Mouse (Mus musculus): Measurements from ENCODE around the gene Ace2.

Ace2 gene

GRCm38 (mm10) chrX:164139032-164139431 is at the start of gene Ace2:
Ace2 (plus strand) TSS chrX:164139332.
- no peak for DNase-seq (ENCODE audit: extremely low read depth, low read depth, low spot score)

- DNase-seq (ENCODE audit: extremely low read depth, low read depth, low spot score), result no peak
These were observed 49.2 kb upstream of the Ace2 start for GRCm38 (mm10) chrX:164089916-164090315.

DNA sequence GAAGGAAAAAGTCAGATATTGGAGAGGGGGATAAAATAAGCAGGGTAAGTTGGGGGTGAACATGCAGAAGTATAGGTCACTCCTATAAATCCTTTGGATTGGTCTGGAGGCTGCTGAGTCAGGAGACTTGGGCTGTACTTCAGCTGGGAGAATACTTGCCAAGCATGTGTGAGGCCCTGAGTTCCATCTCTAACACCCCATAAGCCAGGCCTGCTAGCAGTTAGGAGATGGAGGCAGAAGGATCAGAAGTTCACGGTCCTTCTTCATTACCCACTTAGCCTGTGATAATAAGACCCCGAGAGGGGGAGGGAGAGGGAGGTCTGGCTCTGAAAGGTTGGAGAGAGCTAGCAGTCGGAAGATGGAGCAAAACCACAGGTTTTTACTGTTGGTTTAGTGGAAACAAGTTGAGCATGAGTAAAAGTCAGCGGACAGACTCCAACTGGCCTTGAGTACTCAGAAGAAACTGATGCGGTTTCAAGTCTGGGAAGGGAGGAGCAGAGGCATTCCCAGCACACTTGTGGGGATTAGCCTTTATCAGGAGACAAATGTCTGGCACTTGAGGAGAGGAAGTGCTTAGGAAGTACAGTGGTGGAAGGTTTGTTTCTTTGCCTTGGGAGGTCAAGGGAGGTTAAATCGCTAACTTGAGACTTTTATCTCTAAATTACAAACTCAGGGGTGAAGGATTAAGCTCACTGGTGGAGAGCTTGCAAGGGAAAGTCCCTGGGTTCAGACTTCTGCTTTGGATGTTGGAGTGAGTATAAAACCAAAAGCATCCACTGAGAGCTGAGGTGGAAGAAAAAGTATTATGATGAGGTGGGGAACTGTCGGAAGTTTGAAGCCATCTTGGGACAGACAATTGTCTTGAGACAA is 46.6 kb upstream of the Ace2 start:
- DNase-seq (ENCODE audit: extremely low read depth, low read depth, low spot score), result no peak

- no peak for DNase-seq (ENCODE audit: extremely low read depth, low read depth, low spot score)
These were observed 45.7 kb upstream of the Ace2 start for GRCm38 (mm10) chrX:164093435-164093834.

DNA sequence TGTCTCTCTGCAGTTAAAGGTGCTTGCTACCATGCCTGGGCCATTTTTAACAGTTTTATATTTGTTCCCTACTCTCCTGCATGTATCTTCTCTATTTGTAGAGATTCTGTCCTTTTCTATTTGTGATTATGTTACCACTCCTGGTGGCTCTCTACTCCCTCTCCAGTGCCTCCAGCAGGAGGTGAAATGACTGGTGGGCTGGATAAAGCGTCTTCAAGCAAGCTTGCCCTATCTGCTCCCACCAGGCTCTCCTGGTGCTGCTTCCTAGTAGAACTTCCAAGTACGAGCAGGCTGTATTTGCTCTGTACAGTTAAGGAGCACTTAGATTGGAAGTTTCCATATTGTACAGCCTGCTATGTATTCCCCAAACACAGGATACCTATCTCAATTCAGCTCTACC is 43.3 kb upstream of the Ace2 start:
- DNase-seq (ENCODE audit: extremely low read depth, low read depth, low spot score), result no peak

GRCm38 (mm10) chrX:164101483-164101882 is 37.6 kb upstream of the Ace2 start:
- no peak for DNase-seq (ENCODE audit: extremely low read depth, low read depth, low spot score)

DNA sequence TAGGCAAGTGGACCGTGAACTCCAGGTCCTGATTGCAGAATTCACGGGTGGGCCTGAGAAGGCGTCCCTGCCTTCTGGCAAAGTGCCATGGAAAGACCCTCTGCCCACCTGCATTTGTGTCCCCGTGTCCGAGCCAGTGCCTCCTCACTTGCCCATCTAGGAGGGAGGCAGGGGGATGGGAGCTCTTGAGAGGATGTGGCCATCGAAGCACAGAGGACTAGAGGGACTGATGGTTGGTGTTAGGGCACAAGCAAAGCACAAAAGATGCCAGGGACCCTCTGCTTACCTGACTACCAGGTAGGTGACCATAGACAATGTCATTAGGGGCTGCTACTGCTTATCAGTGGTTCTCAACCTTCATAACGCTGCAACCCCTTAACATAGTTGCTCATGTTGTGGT is 36.9 kb upstream of the Ace2 start:
- no peak for DNase-seq (ENCODE audit: extremely low read depth, low read depth, low spot score)

- no peak for DNase-seq (ENCODE audit: extremely low read depth, low read depth, low spot score)
These were observed 36.5 kb upstream of the Ace2 start for GRCm38 (mm10) chrX:164102656-164103055.

DNA sequence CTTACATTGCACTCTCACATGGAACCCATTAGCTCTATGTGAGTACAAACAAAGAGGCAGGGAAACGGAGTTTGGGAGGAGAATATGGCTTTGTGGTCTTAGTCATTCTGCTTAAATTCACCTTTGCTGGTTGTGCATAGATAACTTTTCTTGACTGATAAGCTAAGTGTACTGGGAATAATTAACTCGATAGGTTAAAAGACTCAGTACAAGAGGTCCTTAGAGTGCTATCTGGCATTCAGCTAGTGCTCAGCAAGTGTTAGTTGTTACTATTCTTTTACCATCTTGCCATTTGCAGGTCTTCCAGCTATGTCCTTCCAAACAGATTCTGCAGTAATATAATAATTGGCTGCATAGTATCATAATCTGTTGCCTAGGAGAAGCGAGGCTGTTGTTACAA is 28.0 kb upstream of the Ace2 start:
- DNase-seq (ENCODE audit: extremely low read depth, low read depth, low spot score), result no peak

DNA sequence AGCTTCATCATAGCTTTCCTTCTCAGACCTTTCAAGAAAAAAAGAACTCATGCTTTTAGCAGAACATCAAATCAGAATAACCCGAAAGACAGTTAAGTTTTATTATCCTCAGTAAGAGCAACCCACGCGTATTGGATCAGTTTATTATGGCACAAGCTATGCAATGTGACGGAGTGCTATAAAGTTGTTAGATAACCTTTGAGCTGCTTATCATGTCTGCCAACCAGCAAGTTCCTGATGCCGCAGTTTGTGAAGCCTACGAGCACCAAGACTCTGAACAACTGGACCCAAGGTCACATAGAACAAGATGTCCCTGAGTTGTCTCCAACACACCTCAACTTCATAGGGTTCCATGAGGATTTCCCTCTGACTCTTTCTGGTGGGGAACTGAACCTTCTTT is 25.4 kb upstream of the Ace2 start:
- no peak for DNase-seq (ENCODE audit: extremely low read depth, low read depth, low spot score)

DNA sequence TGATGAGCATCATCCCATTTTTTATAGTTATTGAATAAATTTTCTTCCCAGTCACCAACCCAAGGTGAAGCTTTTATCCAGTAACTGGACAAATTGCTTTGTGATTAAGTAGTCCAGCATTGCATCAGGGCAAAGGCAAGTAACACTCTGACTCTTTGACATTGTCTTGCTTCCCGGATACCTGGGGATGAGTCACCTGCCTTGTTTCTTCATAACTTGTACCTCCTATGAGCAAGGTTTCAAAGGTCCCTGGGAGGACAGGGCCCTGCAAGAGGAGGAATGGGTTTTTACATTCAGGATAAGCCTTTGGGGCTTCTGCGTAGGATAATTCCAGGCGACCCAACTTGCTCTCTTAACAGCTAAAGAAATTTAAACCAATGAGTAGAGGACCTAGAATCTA is 15.2 kb upstream of the Ace2 start:
- DNase-seq (ENCODE audit: extremely low read depth, low read depth, low spot score), result no peak

DNA sequence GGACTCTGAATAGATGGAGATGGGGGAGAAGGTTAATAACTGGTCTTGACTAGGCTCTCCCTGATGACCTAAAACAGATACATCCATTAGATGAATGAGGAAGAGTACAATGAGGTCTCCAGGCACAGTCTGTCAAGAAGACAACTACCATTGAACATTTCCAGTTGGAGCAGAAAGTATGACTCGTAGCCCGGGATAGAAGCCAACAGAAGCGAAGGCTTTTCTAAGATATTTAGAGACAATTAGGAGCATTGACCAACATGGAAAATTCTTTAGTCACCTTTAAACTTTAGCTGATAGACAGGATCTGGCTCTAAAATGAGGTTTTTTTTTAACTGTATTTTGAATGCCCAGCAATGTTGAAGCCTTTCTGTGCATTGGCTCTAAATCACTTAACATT is 5.6 kb upstream of the Ace2 start:
- DNase-seq (ENCODE audit: extremely low read depth, low read depth, low spot score), result no peak

GRCm38 (mm10) chrX:164135304-164135818 is 3.8 kb upstream of the Ace2 start:
- DNase-seq (ENCODE audit: extremely low read depth, low read depth, low spot score), result no peak

GRCm38 (mm10) chrX:164145463-164146250 is 6.5 kb downstream of the Ace2 start:
- DNase-seq (ENCODE audit: extremely low read depth, low read depth, low spot score), result no peak

- DNase-seq (ENCODE audit: extremely low read depth, low read depth, low spot score), result no peak
These were observed 13.6 kb downstream of the Ace2 start for GRCm38 (mm10) chrX:164152703-164153102.

DNA sequence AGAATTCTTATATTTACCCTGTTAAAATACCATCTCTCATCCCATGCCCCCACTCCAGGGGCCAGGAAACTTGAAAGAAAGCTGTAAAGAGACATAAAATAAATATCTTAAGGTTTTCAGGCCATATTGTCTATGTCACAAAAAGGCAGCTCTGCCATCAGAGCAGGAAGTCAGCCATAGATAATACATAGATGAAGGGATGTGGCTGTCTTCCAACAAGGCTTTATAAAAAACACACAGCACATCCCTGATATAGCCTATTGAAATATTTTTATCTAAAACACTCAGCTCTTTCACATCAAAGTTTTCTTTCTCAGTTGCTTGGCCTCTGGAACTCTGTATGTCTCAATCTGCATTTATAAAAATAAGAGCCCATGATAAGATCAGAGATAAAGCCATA is 14.5 kb downstream of the Ace2 start:
- DNase-seq (ENCODE audit: extremely low read depth, low read depth, low spot score), result no peak

DNA sequence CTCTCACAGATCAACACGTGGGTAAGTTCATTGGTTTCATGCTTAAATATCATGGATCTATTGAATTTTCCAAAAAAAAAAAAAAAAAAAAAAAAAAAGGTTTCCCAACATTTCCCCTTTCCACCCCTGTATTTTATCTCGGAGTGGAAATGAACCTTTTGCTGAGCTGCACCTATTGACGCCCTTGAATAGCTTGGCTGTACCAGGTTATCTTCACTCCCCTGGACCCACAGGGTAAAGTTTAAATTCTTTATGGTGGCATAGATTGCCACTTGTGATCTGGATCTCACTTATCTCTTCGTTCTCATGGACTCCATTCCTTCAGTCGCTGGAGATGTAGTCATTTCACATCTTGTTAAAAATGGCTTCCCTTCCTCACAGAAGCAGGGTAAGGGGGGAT is 15.5 kb downstream of the Ace2 start:
- DNase-seq (ENCODE audit: extremely low read depth, low read depth, low spot score), result no peak

DNA sequence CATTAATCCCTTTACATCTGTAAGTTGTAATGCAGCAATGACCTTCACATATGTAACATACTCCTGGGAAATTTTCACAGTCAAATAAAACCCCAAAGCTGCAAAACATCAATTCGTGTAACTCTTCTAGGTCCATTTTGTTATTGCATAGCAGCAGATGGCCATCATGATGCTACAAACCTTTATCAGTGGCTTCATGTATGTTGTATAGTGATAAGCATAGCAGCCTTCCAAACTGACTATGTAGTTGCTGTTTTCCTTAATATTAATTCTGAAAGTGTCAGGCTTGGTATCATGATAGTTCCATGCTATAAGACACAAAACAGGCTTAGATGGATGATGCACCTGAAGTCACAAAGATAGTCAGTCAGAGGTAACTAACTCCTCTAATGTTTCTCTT is 25.5 kb downstream of the Ace2 start:
- DNase-seq (ENCODE audit: extremely low read depth, low read depth, low spot score), result no peak

- DNase-seq (ENCODE audit: extremely low read depth, low read depth, low spot score), result no peak
These were observed 31.9 kb downstream of the Ace2 start for GRCm38 (mm10) chrX:164171034-164171433.

GRCm38 (mm10) chrX:164173880-164174279 is 34.7 kb downstream of the Ace2 start:
- no peak for DNase-seq (ENCODE audit: extremely low read depth, low read depth, low spot score)

- no peak for DNase-seq (ENCODE audit: extremely low read depth, low read depth, low spot score)
These were observed 36.2 kb downstream of the Ace2 start for GRCm38 (mm10) chrX:164175311-164175710.

DNA sequence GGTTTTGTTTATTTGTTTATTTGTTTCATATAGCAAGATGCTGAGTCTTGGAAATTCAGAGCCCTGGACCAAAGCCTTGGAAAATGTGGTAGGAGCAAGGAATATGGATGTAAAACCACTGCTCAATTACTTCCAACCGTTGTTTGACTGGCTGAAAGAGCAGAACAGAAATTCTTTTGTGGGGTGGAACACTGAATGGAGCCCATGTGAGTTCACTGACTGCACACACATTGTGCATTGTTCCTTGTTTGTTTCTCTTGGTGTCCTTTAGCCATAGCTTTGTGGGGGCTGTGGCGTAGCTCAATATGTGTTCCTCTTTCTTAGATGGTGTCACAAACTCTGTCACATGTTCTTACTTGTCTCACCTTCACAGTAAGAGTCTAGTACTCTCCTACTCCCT is 36.6 kb downstream of the Ace2 start:
- DNase-seq (ENCODE audit: extremely low read depth, low read depth, low spot score), result no peak
